Mouse (Mus musculus) testis, postnatal 10 days (tissue): ENCODE measurements around the gene Mzf1.

Source experiments
- DNase-seq: peaks from one replicate; pipeline ENCODE4 v3.0.0; 2021; ENCODE audit warnings: low spot score

Gene Mzf1

GRCm38 (mm10) chr7:13003380-13003779 is 51.2 kb downstream of the Mzf1 start:
- DNase-seq: no peak

- DNase-seq: no peak
Observed at GRCm38 (mm10) chr7:13001584-13001983, 53.0 kb downstream of the Mzf1 start.

- no peak for DNase-seq
Observed at GRCm38 (mm10) chr7:12998851-12999250, 55.7 kb downstream of the Mzf1 start, which contains the start of gene Trim28. TSS of gene Trim28 (plus strand) at chr7:12999114.

- no peak for DNase-seq
Observed at GRCm38 (mm10) chr7:12998053-12998452, 56.5 kb downstream of the Mzf1 start, which contains the start of gene Slc27a5. TSS of gene Slc27a5 (minus strand) at chr7:12998192.

- no peak for DNase-seq
Observed at GRCm38 (mm10) chr7:12997230-12997629, 57.3 kb downstream of the Mzf1 start.

- no peak for DNase-seq
Observed at GRCm38 (mm10) chr7:12995862-12996261, 58.7 kb downstream of the Mzf1 start.

- DNase-seq: no peak
Observed at GRCm38 (mm10) chr7:12993148-12993547, 61.4 kb downstream of the Mzf1 start.
